Mouse (Mus musculus) CH12.LX (cell line): ENCODE results near the gene Szrd1. TPM values are rescaled to one million over a fixed set of nuclear protein-coding genes. Genes with fewer than 3 reads are reported as not detected.

ENCODE experiments used
- DNase-seq: peaks from one replicate; pipeline ENCODE4 v3.0.0-alpha.2; 2013; ENCODE audit errors: extremely low read depth
- H3K27ac ChIP-seq: 2 replicates; pipeline ENCODE4 v1.5.1; 2012; ENCODE audit warnings: low read depth, mild to moderate bottlenecking, control low read depth, moderate library complexity; ENCODE audit not compliant: insufficient read depth
- H3K27me3 ChIP-seq: replicated peaks from 2 replicates; pipeline ENCODE3; 2012; ENCODE audit warnings: inconsistent platforms
- H3K36me3 ChIP-seq, 2 experiments: replicated peaks in 1 of 2; 2 replicates each; pipeline versions ENCODE3 to v1.6.1; 2012; ENCODE audit warnings: inconsistent platforms in 1 of 2, low read length in 1 of 2, mild to moderate bottlenecking in 1 of 2, mixed read lengths in 1 of 2, moderate library complexity in 1 of 2; ENCODE audit not compliant: control insufficient read depth in 1 of 2, insufficient read depth in 1 of 2
- H3K4me1 ChIP-seq, 2 experiments: 2 replicates each; pipeline ENCODE4 v1.6.1; 2012; ENCODE audit warnings: inconsistent platforms in 1 of 2, moderate library complexity in 1 of 2; ENCODE audit not compliant: insufficient read depth in 2 of 2, control insufficient read depth in 1 of 2
- H3K4me2 ChIP-seq: 2 replicates; pipeline ENCODE4 v1.6.1; 2012; ENCODE audit warnings: low read depth, mild to moderate bottlenecking, control low read depth; ENCODE audit not compliant: poor library complexity, insufficient read depth, severe bottlenecking
- H3K4me3 ChIP-seq, 3 experiments: fragments of 150-350 bp in 1 of 3; sonication (generic) in 1 of 3; replicated peaks in 1 of 3; 2 replicates each; pipeline versions ENCODE3 to v1.5.1; 2011 to 2012; ENCODE audit warnings: low read depth in 2 of 3, low read length in 2 of 3, mild to moderate bottlenecking in 2 of 3, moderate library complexity in 2 of 3, control low read depth in 1 of 3, improper control_type of control experiment in 1 of 3, inconsistent platforms in 1 of 3, mixed read lengths in 1 of 3; ENCODE audit not compliant: poor library complexity in 1 of 3
- H3K79me2 ChIP-seq: replicated peaks from 2 replicates; pipeline ENCODE4 v1.6.1; 2012; ENCODE audit warnings: mild to moderate bottlenecking, moderate library complexity; ENCODE audit not compliant: control insufficient read depth, poor library complexity, insufficient read depth, severe bottlenecking; ENCODE audit errors: extremely low read depth
- H3K9ac ChIP-seq: 2 replicates; pipeline ENCODE4 v1.6.1; 2012; ENCODE audit warnings: low read depth, mild to moderate bottlenecking, control low read depth, moderate library complexity; ENCODE audit not compliant: insufficient read depth
- H3K9me3 ChIP-seq: replicated peaks from 2 replicates; pipeline ENCODE3; 2012; ENCODE audit warnings: low read length, inconsistent platforms, mixed read lengths
- CTCF ChIP-seq, 2 experiments: IDR thresholded peaks in 1 of 2; conservative IDR thresholded peaks in 1 of 2; 2 replicates each; pipeline ENCODE4 v1.5.1; 2011 to 2012; ENCODE audit warnings: low read depth in 2 of 2, low read length in 2 of 2, improper control_type of control experiment in 1 of 2, inconsistent platforms in 1 of 2, mild to moderate bottlenecking in 1 of 2, moderate library complexity in 1 of 2
- E2F4 ChIP-seq: IDR thresholded peaks from 2 replicates; pipeline ENCODE4 v1.6.1; 2011; ENCODE audit warnings: low read depth, low read length, improper control_type of control experiment; ENCODE audit not compliant: insufficient replicate concordance
- ELF1 ChIP-seq: IDR thresholded peaks from 2 replicates; pipeline ENCODE4 v1.6.1; 2014; ENCODE audit warnings: low read depth, mild to moderate bottlenecking, inconsistent platforms, low read length, improper control_type of control experiment
- ETS1 ChIP-seq: conservative IDR thresholded peaks from 2 replicates; pipeline ENCODE4 v1.6.1; 2012; ENCODE audit warnings: low read depth, mild to moderate bottlenecking, inconsistent platforms, low read length, improper control_type of control experiment, moderate library complexity
- GABPA ChIP-seq: IDR thresholded peaks from 2 replicates; pipeline ENCODE4 v1.6.1; 2012; ENCODE audit warnings: low read depth, low read length, improper control_type of control experiment, inconsistent platforms; ENCODE audit not compliant: insufficient replicate concordance
- JUN ChIP-seq: IDR thresholded peaks from 2 replicates; pipeline ENCODE4 v1.6.1; 2011; ENCODE audit warnings: low read depth, mild to moderate bottlenecking, low read length, improper control_type of control experiment, moderate library complexity; ENCODE audit not compliant: insufficient read depth
- MAFK ChIP-seq: IDR thresholded peaks from 2 replicates; pipeline ENCODE4 v1.6.1; 2011; ENCODE audit warnings: low read length, improper control_type of control experiment; ENCODE audit not compliant: insufficient replicate concordance
- MAX ChIP-seq: IDR thresholded peaks from 2 replicates; pipeline ENCODE4 v1.6.1; 2011; ENCODE audit warnings: low read length, improper control_type of control experiment
- MAZ ChIP-seq: IDR thresholded peaks from 2 replicates; pipeline ENCODE4 v1.6.1; 2012; ENCODE audit warnings: low read depth, mild to moderate bottlenecking, inconsistent platforms, low read length, improper control_type of control experiment, moderate library complexity
- MXI1 ChIP-seq: IDR thresholded peaks from 2 replicates; pipeline ENCODE4 v1.6.1; 2011; ENCODE audit warnings: mild to moderate bottlenecking, low read depth, low read length, improper control_type of control experiment
- NELFE ChIP-seq: IDR thresholded peaks from 2 replicates; pipeline ENCODE4 v1.6.1; 2011; ENCODE audit warnings: low read depth, low read length, improper control_type of control experiment
- NRF1 ChIP-seq: IDR thresholded peaks from 2 replicates; pipeline ENCODE4 v1.6.1; 2014; ENCODE audit warnings: low read depth, mild to moderate bottlenecking, inconsistent platforms, low read length, improper control_type of control experiment, moderate library complexity
- SIN3A ChIP-seq: IDR thresholded peaks from 2 replicates; pipeline ENCODE4 v1.6.1; 2012; ENCODE audit warnings: low read length, improper control_type of control experiment, inconsistent platforms
- SMC3 ChIP-seq: IDR thresholded peaks from 2 replicates; pipeline ENCODE4 v1.6.1; 2011; ENCODE audit warnings: low read depth, low read length, improper control_type of control experiment
- TCF12 ChIP-seq: IDR thresholded peaks from 2 replicates; pipeline ENCODE4 v1.6.1; 2014; ENCODE audit warnings: low read depth, mild to moderate bottlenecking, inconsistent platforms, low read length, improper control_type of control experiment
- USF2 ChIP-seq: conservative IDR thresholded peaks from 2 replicates; pipeline ENCODE4 v1.6.1; 2011; ENCODE audit warnings: low read depth, low read length, improper control_type of control experiment
- ZC3H11A ChIP-seq: IDR thresholded peaks from 2 replicates; pipeline ENCODE4 v1.6.1; 2012; ENCODE audit warnings: low read depth, mild to moderate bottlenecking, inconsistent platforms, low read length, improper control_type of control experiment
- ZKSCAN1 ChIP-seq: IDR thresholded peaks from 2 replicates; pipeline ENCODE4 v1.6.1; 2012; ENCODE audit warnings: low read depth, inconsistent platforms, low read length, improper control_type of control experiment, borderline replicate concordance
- ZNF384 ChIP-seq: IDR thresholded peaks from 2 replicates; pipeline ENCODE4 v1.6.1; 2012; ENCODE audit warnings: low read depth, low read length, improper control_type of control experiment, inconsistent platforms
- dilution Hi-C: fragments of 300-500 bp; cut with MboI; formaldehyde crosslinking; loops from 2 replicates; pipeline ENCODE4 v1.14.3; 2020; ENCODE audit warnings: low sequenced_read_pairs; ENCODE audit not compliant: extremely low pct_unique_long_range_greater_than_20kb, extremely low pct_ligation_motif_present
- in situ Hi-C: fragments of 300-500 bp; cut with MboI; formaldehyde crosslinking; loops from 3 replicates; pipeline ENCODE4 v1.14.3; 2019; ENCODE audit warnings: low sequenced_read_pairs, low pct_ligation_motif_present, low pct_unique_long_range_greater_than_20kb, mixed read lengths
- polyA plus RNA-seq: library from polyadenylated mRNA; unstranded; fragments of >175 nt; gene quantifications from 2 replicates; pipeline ENCODE4 v1.2.1, GENCODE M21; 2012; ENCODE audit warnings: low read depth; ENCODE audit not compliant: insufficient read length
- total RNA-seq, 2 experiments: library from RNA; depleted of rRNA; stranded (reverse); fragments of 300-350 nt in 1 of 2; fragments of >200 nt in 1 of 2; gene quantifications; 2 replicates each; pipeline ENCODE4 v1.2.3; 2012 to 2014

The Szrd1 gene
- total and polyA plus RNA-seq, 3 experiments, result 80.9 to 143 (median 82.5) TPM

DNA sequence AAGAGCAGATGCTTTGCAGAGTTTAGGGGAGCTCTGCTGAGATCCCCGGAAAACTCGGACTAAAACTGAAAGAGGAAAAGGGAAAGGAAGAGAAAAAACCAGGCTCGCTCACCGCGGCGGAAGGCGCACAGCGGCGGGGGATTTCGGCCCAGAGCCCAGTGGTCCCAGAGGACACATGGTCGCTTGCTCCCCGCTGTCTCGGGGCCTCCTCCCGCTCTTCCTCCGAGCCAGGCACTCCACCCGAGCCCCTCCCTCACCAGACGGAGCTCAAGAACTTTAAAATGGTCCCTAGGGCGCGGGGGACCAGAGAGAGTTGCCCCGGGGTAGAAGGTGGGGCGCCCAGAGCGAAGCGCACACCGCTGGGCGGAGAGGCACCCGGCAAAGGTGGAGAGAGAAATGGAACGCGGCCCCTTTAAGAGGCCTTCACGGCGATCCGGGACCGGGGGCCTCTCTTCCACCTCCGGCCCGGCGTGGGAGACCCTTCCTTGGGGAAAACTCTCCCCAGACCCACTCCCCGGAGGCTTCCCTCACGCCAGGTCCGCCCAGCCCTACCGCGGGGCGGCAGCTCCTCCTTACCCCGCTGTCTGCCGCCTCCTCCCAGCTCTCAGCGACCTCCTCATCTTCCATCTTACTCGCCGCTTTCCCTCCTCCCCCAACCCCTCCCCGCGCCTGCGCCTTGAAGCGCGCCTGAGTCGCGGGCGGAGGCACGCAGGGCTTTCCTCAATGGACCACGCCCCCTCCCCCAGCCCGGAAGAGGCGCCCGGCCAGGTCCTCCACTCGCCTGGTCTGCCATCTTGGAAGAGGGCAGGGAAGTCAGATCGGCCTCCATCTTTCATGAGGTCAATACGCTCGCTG, at the start of gene Szrd1 (continued):
- peak; percentile 79; the same call in 1 of the 2 replicates for TF ChIP-seq MAZ
- TF ChIP-seq, all 38 proteins: peak for 22

DNA sequence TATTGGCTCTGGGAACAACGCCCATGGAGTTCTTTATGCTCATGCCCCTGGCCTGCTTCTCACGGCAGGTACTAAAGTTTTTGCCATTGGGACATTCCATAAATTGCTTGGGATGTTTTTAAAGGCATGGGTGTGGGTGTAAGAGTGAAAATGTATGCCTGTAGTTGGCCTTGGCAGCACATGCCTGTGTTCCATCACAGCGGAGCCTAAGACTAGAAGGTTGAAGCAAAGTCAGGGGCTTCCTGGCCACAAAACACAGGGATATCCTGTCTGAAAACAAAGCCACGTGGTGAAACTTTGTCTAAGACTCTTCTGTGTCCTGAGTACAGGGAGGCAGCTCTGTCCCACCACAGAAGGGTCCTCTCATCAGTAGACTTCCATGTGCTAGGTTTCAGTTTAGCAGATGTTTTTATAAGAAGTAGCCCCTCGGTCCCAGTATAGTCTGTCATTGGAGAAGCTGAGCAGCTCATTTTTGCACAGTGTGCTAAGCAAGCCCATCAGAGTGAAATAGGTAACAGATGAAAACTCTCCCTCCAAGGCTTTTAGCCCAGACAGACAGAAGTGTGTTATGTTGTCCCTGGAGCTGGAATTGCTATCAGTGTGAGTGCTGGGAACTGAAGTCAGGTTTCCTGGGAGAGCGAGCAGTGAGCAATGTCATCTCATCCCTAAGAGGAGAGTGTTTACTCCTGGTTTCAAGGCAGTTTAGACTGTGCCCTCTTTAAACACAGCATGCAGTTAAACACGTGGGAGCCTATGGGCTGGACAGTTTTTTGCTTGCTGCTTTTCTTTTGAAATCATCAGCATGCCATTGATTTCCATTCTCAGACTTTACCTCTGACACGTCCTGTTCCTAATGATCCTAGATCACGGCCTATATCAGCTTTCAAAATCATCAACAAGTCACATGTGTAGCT, 47.6 kb upstream of the Szrd1 start:
- Histone ChIP-seq H3K27me3 (no peaks in the 10 kb centered on the region), H3K4me2 (no peak overlapping the region), H3K27ac (no peak overlapping the region), H3K79me2 (no peaks in the 10 kb centered on the region; the same call in 1 of the 2 replicates), H3K4me1 (peaks cover 0 to 17% of the 10 kb centered on the region in 2 experiments; a peak in 2 of 4 replicates), H3K9ac (no peak overlapping the region), H3K9me3 (no peaks in the 10 kb centered on the region)
- DNase-seq, result no peak
- in situ Hi-C loops (no loop called here), dilution Hi-C loops (no loop called here)
- no peak for TF ChIP-seq ZNF384
- TF ChIP-seq, all 38 proteins: peak for 0
- H3K4me3 ChIP-seq, result no peak overlapping the region
- peaks cover 27 to 85% of the 10 kb centered on the region in 2 experiments for H3K36me3 ChIP-seq

GRCm38 (mm10) chr4:141184426-141184825, 44.9 kb upstream of the Szrd1 start:
- H3K27me3 ChIP-seq, result no peaks in the 10 kb centered on the region
- no peak for DNase-seq
- H3K9me3 ChIP-seq, result no peaks in the 10 kb centered on the region
- TF ChIP-seq ELF1, result no peak
- TF ChIP-seq NRF1, result no peak
- no peak for TF ChIP-seq ETS1
- TF ChIP-seq CTCF (conservative IDR thresholded peaks at IDR 0.05 in 1 of 2, IDR thresholded peaks at IDR 0.05 in 1 of 2; ENCODE audit: low read depth in 2 of 2, low read length in 2 of 2), result no peak
- no peak for TF ChIP-seq JUN
- no peak for TF ChIP-seq MXI1
- no peak for TF ChIP-seq NELFE
- TF ChIP-seq USF2, result no peak
- no peak for TF ChIP-seq MAFK
- no peak for TF ChIP-seq TCF12
- no peak for TF ChIP-seq E2F4
- TF ChIP-seq ZC3H11A, result no peak
- TF ChIP-seq SIN3A, result no peak
- TF ChIP-seq SMC3, result no peak
- TF ChIP-seq GABPA, result no peak
- no peak for TF ChIP-seq ZKSCAN1
- TF ChIP-seq MAX, result no peak
- no peak for TF ChIP-seq ZNF384
- TF ChIP-seq, all 38 proteins: peak for 0
- Histone ChIP-seq H3K79me2 (no peaks in the 10 kb centered on the region; the same call in 1 of the 2 replicates), H3K4me1 (peaks cover 0 to 17% of the 10 kb centered on the region in 2 experiments; a peak in 2 of 4 replicates), H3K27ac (no peak overlapping the region), H3K36me3 (peaks cover 35 to 85% of the 10 kb centered on the region in 2 experiments), H3K4me2 (no peak overlapping the region), H3K9ac (no peak overlapping the region), H3K4me3 (no peak overlapping the region)
- in situ Hi-C loops, result no loop called here
- dilution Hi-C loops, result no loop called here
